Mouse (Mus musculus) stomach, postnatal 0 days (tissue): ENCODE results near the gene Atxn1. TPM values are rescaled to one million over a fixed set of nuclear protein-coding genes. Genes with fewer than 3 reads are reported as not detected.

ENCODE experiments used
- ATAC-seq: fragments of 200-750 bp; cut with Nextera tagmentation; 2 replicates; pipeline ENCODE4 v1.8.0; 2017; ENCODE audit not compliant: low FRiP score, low TSS enrichment
- DNase-seq: peaks from one replicate; pipeline ENCODE4 v3.0.0-alpha.2; 2016; ENCODE audit warnings: low spot score
- H3K27ac ChIP-seq: fragments of 300-500 bp; sonication (generic); replicated peaks from 2 replicates; pipeline ENCODE4 v1.5.1; 2014; ENCODE audit warnings: mild to moderate bottlenecking, control low read depth
- H3K27me3 ChIP-seq: fragments of 300-500 bp; sonication (generic); 2 replicates; pipeline ENCODE4 v1.6.1; 2014; ENCODE audit warnings: low read length; ENCODE audit not compliant: control insufficient read depth, insufficient read depth
- H3K36me3 ChIP-seq: fragments of 300-500 bp; sonication (generic); 2 replicates; pipeline ENCODE4 v1.6.1; 2014; ENCODE audit warnings: low read length, mixed read lengths; ENCODE audit not compliant: control insufficient read depth, insufficient read depth
- H3K4me1 ChIP-seq: fragments of 300-500 bp; sonication (generic); replicated peaks from 2 replicates; pipeline ENCODE4 v1.6.1; 2014; ENCODE audit warnings: antibody characterized with exemption; ENCODE audit not compliant: control insufficient read depth, insufficient read depth
- H3K4me2 ChIP-seq: fragments of 300-500 bp; sonication (generic); replicated peaks from 2 replicates; pipeline ENCODE4 v1.6.1; 2014; ENCODE audit warnings: low read depth, mild to moderate bottlenecking, control low read depth, moderate library complexity
- H3K4me3 ChIP-seq: fragments of 300-500 bp; sonication (generic); 2 replicates; pipeline ENCODE4 v1.5.1; 2014; ENCODE audit warnings: low read depth, low read length, control low read depth
- H3K9ac ChIP-seq: fragments of 300-500 bp; sonication (generic); 2 replicates; pipeline ENCODE4 v1.6.1; 2014; ENCODE audit warnings: mild to moderate bottlenecking, low read length, control low read depth, mixed read lengths
- H3K9me3 ChIP-seq: fragments of 300-500 bp; sonication (generic); 2 replicates; pipeline ENCODE4 v1.6.1; 2016; ENCODE audit warnings: low read length; ENCODE audit not compliant: control insufficient read depth
- CTCF ChIP-seq: IDR thresholded peaks from 2 replicates; pipeline ENCODE4 v1.5.1; 2016; ENCODE audit warnings: antibody characterized with exemption, low read depth, mild to moderate bottlenecking, moderate library complexity
- EP300 ChIP-seq: optimal IDR thresholded peaks from 2 replicates; pipeline ENCODE3; 2016; ENCODE audit warnings: antibody characterized with exemption
- WGBS: fragments of 180-500 bp; shearing (Covaris S2); extraction: QIAGEN DNeasy Blood & Tissue Kit; methylation state at CpG from one replicate; pipeline ENCODE4 v1.1.7; 2014; 5-methylcytosine and 5-hydroxymethylcytosine counted together
- polyA plus RNA-seq: library from polyadenylated mRNA; unstranded; fragments of >200 nt; fragmentation: Nextera tagmentation; extraction: Ambion mirVana; gene quantifications from 2 replicates; pipeline ENCODE4 v1.2.1, GENCODE M21; 2015

Gene Atxn1
- polyA plus RNA-seq, 1 experiment from 2014 or later = 7.0 TPM

DNA sequence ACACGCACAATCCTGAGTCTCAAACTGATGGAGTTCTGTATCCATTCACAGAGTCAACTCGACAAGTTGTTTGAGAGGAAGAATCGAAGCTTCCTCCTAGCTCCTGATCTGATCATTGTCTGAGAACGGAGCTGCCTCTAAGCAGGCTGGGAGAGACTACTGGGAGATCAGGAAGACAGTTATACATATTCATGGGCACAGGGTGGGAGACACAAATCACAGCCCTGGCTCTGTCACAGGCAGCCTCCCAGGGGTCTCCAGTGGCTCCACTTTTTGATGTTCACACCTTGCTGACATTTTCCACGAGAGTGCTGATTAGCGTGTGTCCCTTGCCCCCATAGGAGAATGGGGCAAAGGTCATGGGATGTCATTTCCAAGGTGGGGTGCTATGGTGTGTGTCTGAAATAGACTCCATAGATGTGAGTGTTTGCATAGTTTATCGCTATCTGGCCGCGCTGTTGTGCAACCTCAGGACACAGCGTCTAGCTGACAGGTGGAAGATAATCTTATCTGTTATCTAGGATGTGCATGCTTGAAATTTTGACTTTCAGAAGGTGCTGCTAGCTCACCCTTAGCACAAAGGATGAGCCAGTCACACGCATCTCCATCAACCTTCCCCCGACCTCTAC lies 105.6 kb downstream of the Atxn1 start:
- Histone ChIP-seq H3K9ac (no peak overlapping the region), H3K27me3 (no peaks in the 10 kb centered on the region), H3K27ac (no peak overlapping the region), H3K4me2 (no peak overlapping the region), H3K36me3 (no peaks in the 10 kb centered on the region), H3K4me1 (no peaks in the 10 kb centered on the region; the same call in 1 of the 2 replicates), H3K4me3 (no peak overlapping the region), H3K9me3 (no peaks in the 10 kb centered on the region)
- WGBS = 75% methylated on average over 12 of the region's 12 CpGs
- DNase-seq = no peak
- no peak for ATAC-seq
- TF ChIP-seq EP300 = no peak

DNA sequence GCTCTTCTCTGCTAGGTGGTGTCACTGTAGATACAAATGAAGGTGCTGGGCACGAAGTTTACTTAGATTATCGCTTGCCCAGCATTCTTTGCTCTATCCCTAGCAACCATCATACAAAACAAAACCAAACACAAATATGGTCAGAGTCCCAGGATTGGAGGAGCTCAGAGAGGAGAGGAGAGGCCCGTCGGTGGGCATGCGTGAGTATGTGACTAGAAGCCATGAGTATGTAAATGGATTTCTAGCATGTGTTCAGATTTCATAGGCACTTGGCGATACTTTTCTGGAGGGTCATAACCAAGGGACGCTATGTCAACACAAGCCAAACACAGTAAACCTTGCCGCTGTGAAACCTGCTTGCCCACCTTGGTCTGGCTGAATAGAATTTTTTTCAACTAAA lies 107.4 kb downstream of the Atxn1 start:
- H3K9me3 ChIP-seq = no peaks in the 10 kb centered on the region
- no peak for ATAC-seq
- H3K4me1 ChIP-seq = no peaks in the 10 kb centered on the region
- no peak overlapping the region for H3K9ac ChIP-seq
- no peak for DNase-seq
- H3K4me2 ChIP-seq = no peak overlapping the region
- no peaks in the 10 kb centered on the region for H3K36me3 ChIP-seq
- no peak overlapping the region for H3K27ac ChIP-seq
- WGBS = 70% methylated on average over 8 of the region's 8 CpGs
- no peaks in the 10 kb centered on the region for H3K27me3 ChIP-seq
- H3K4me3 ChIP-seq = no peak overlapping the region
- TF ChIP-seq EP300 (no peak), CTCF (no peak)

DNA sequence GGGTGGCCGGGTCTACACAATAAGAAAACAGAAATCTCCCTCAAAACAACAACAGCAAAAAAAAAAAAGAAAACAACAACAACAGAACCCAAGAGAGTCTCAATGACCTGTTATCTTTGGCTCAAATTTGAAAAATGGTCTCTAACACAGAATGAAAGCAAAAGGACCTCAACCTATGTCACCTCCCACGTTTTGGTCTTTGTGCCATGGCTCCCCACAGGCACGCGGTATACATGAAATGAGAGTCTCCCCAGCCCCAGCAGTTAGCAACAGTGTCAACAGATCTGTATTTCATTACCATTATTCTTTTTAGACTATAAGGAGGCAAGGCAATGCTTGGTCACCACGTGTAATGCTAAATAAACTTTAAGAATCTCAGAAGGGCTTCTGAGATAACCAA lies 110.3 kb downstream of the Atxn1 start:
- TF ChIP-seq CTCF (no peak), EP300 (no peak)
- Histone ChIP-seq H3K27me3 (no peaks in the 10 kb centered on the region), H3K4me1 (no peaks in the 10 kb centered on the region), H3K36me3 (no peaks in the 10 kb centered on the region; the same call in 1 of the 2 replicates), H3K27ac (no peak overlapping the region), H3K9me3 (no peaks in the 10 kb centered on the region), H3K4me3 (no peak overlapping the region), H3K4me2 (no peak overlapping the region), H3K9ac (no peak overlapping the region)
- 80% methylated on average over 5 of the region's 5 CpGs for WGBS
- DNase-seq = no peak
- no peak for ATAC-seq

DNA sequence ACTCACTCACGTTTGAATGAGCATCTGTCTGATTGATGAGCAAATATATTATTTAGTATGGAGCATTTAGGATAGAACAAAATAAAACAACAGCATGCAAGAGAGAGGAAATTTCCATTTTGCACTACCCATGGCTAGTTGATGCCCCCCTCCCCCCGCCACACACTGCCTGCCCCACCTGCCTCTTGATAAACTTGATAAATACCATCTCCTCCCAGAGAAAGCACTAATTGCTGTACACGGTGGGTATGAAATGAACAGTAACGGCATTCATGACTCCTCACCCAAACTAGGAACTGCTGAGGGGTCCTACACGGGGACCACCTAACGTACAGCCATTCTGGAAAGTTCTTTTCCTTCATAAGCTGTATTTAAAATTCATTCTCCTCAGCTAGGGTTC lies 111.1 kb downstream of the Atxn1 start:
- Histone ChIP-seq H3K27ac (no peak overlapping the region), H3K4me2 (no peak overlapping the region), H3K27me3 (no peaks in the 10 kb centered on the region), H3K9me3 (no peaks in the 10 kb centered on the region), H3K4me1 (no peaks in the 10 kb centered on the region), H3K36me3 (no peaks in the 10 kb centered on the region; the same call in 1 of the 2 replicates), H3K4me3 (no peak overlapping the region), H3K9ac (no peak overlapping the region)
- ATAC-seq = no peak
- 80% methylated on average over 6 of the region's 6 CpGs for WGBS
- DNase-seq = no peak
- TF ChIP-seq EP300 (no peak), CTCF (no peak)

DNA sequence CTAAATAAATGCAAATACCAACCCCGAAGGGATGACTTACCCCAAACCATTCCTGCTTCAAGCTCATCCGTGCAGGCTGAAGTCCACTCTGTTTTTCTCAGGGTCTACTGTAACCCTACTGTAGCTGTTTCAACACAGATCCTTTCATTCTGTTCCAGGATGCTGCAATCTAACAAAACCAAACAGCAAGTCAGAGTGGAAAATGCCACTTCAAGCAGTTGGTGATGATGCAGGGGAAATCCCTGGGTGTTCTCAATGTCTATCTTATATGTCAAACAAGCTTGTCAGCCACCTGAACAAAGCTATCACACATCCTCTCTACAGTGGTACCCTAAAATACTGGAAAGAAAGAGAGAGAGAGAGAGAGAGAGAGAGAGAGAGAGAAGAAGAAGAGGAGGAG lies 112.5 kb downstream of the Atxn1 start:
- TF ChIP-seq EP300 = no peak
- no peak for TF ChIP-seq CTCF
- Histone ChIP-seq H3K27ac (no peak overlapping the region), H3K4me1 (no peaks in the 10 kb centered on the region), H3K4me2 (no peak overlapping the region), H3K36me3 (no peaks in the 10 kb centered on the region; the same call in 1 of the 2 replicates), H3K9ac (no peak overlapping the region), H3K27me3 (no peaks in the 10 kb centered on the region), H3K4me3 (no peak overlapping the region), H3K9me3 (no peaks in the 10 kb centered on the region)
- no peak for ATAC-seq
- DNase-seq = no peak
- 62% methylated on average over 2 of the region's 2 CpGs for WGBS

DNA sequence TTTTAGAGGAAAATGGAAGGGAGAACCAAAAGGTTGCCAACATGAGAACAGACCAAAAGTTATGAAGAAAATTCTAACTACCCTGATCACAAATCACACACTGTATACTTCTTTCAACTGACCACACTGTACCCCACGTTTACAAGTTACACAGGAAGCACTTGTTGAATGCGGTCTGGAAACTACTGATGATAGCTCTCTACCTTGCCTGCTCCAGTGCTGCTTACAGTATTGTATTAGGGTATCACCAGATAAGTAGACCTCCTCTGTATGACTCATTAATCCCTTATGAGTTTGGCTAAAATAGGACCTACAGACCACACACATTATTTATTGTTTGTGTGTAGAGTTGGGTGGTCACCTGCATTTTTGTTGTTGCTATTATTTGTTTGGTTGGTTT lies 113.1 kb downstream of the Atxn1 start:
- H3K4me3 ChIP-seq = no peak overlapping the region
- no peak overlapping the region for H3K27ac ChIP-seq
- 80% methylated on average over 2 of the region's 2 CpGs for WGBS
- ATAC-seq (no peak), DNase-seq (no peak)
- H3K9me3 ChIP-seq = no peaks in the 10 kb centered on the region
- no peak overlapping the region for H3K4me2 ChIP-seq
- TF ChIP-seq EP300 (no peak), CTCF (no peak)
- H3K27me3 ChIP-seq = no peaks in the 10 kb centered on the region
- H3K4me1 ChIP-seq = no peaks in the 10 kb centered on the region
- H3K36me3 ChIP-seq = no peaks in the 10 kb centered on the region; the same call in 1 of the 2 replicates
- no peak overlapping the region for H3K9ac ChIP-seq
